Mouse (Mus musculus) skeletal muscle tissue, postnatal 0 days (tissue): Measurements from ENCODE around the gene Tgm6. TPM values are rescaled to one million over a fixed set of nuclear protein-coding genes. Genes with fewer than 3 reads are reported as not detected.

Source experiments
- polyA plus RNA-seq: library from polyadenylated mRNA; unstranded; fragments of >200 nt; fragmentation: Nextera tagmentation; extraction: Ambion mirVana; gene quantifications from 2 replicates; pipeline ENCODE4 v1.2.1, GENCODE M21; 2015

Tgm6 gene
- polyA plus RNA-seq: not detected in 2 replicates

DNA sequence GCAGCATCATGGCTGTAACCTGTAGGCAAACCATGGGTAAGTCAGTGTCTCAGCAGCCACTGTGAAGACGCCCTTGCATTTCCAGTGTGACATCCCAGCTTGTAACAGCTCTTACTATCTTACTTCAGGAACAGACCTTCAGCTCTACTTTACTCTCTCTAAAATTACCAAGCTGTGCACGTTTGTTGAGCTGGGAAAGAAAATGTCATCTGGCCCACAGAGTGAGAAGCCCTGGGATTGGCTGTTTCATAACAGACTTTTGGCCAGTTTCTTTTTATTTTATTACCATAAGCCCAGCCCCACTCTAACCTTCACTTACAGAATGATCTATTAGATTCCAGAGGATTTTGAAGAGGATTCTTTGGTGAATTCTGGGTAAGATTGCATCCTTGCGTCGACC lies at the start of gene Tgm6:
Tgm6 (plus strand) TSS at position 301 of the 400 bp plus-strand sequence.

DNA sequence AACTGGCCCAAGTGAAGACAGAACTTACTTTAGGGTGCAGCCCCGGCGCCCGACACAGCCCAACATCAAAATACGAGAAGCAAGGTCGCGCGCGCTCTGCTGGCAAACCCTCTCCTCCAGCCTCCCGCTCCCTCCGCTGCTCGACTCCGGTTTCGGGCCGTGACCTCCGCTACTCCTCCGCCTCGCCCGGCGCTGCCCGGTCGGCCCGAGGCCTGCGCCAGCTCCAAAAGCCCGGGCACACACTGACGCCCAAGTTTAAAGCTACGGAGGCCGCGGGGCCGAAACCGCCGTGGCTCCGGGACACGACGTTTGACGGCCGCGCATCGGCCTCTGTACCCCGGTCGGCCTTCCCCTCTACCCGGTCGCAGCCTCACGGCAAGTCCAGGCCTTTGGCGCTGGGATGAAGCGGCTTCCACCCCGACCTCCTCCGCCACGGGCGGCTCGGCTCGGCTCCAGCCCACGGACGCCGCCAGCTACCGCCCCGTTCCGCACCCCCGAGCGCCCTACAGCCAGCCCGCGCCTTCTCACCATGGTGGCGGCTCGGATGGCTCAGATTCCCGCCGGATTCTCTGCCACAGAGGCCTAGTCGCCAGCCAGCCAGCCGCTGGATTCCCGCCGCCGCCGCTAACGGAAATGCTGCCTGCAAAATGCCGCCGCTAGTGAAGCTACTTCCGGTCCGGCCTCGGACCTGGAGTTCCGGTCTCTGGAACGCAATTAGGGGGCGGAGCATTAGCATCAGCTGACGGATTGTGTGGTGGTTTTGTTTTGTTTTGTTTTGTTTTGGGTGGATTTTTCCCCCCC lies 66.7 kb downstream of the Tgm6 start, which contains the start of gene Snrpb:
Snrpb (minus strand) TSS at position 698 of the 801 bp plus-strand sequence.

DNA sequence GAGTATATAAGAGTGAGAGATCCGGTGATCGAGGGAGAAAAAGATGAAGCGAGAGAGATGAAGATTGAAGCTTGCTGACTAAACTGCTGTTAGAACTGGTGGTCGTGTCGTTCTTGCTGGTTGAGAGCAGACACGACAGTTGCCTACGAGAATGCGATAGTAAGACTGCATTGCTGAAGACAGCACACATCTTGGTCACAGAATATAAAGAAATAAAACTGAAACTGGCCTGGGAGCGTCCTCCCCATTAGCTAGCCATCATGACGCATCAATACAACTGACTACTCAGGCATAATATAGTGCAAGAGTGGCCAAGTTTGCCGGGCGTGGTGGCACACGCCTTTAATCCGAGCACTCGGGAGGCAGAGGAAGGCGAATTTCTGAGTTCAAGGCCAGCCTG lies 82.7 kb downstream of the Tgm6 start, which contains the start of gene Tmc2:
Tmc2 (plus strand) TSS at position 301 of the 400 bp plus-strand sequence.

Other genes with a start within 250 kb of the Tgm6 start
- 0.17 TPM in 1 of 2 replicates, not detected in the other for gene Tgm3, start 100.1 kb upstream of the Tgm6 start, polyA plus RNA-seq
- gene Snrpb, start 67.0 kb downstream of the Tgm6 start, polyA plus RNA-seq: 276 and 308 TPM in 2 replicates
- gene Tmc2, start 82.8 kb downstream of the Tgm6 start, polyA plus RNA-seq: not detected in 2 replicates
- 69.9 and 71.8 TPM in 2 replicates for gene Nop56, start 162.0 kb downstream of the Tgm6 start, polyA plus RNA-seq
- 281 and 304 TPM in 2 replicates for gene Idh3b, start 172.1 kb downstream of the Tgm6 start, polyA plus RNA-seq
- 0.37 and 0.66 TPM in 2 replicates for gene Ebf4, start 182.8 kb downstream of the Tgm6 start, polyA plus RNA-seq